Mouse (Mus musculus) heart, adult 2 months (tissue): Measurements from ENCODE around the gene Tiam1.

Source experiments
- CTCF ChIP-seq: fragments of 200-600 bp; IDR thresholded peaks from 2 replicates; pipeline ENCODE4 v1.8.1; 2022; ENCODE audit warnings: antibody characterized with exemption, mild to moderate bottlenecking, moderate library complexity
- POLR2A ChIP-seq: fragments of 200-500 bp; IDR thresholded peaks from 2 replicates; pipeline ENCODE4 v1.6.1; 2011; ENCODE audit warnings: mild to moderate bottlenecking, low read depth, low read length, control low read depth; ENCODE audit not compliant: insufficient read depth

- TF ChIP-seq POLR2A (no peak), CTCF (no peak)
These were observed 774 bp downstream of the Tiam1 start for GRCm38 (mm10) chr16:90142574-90143415.
